Mouse (Mus musculus) erythroblast, embryonic 14.5 days (primary cell): Measurements from ENCODE around the gene S1pr3. TPM values are rescaled to one million over a fixed set of nuclear protein-coding genes. Genes with fewer than 3 reads are reported as not detected.

ENCODE experiments used
- H3K27me3 ChIP-seq: 2 replicates; pipeline ENCODE4 v1.6.1; 2012; ENCODE audit warnings: inconsistent platforms; ENCODE audit not compliant: control insufficient read depth
- H3K36me3 ChIP-seq: 2 replicates; pipeline ENCODE4 v1.6.1; 2012; ENCODE audit warnings: mild to moderate bottlenecking, inconsistent platforms; ENCODE audit not compliant: control insufficient read depth
- H3K4me1 ChIP-seq: 2 replicates; pipeline ENCODE4 v1.6.1; 2012; ENCODE audit warnings: inconsistent platforms; ENCODE audit not compliant: control insufficient read depth
- H3K4me3 ChIP-seq: replicated peaks from 2 replicates; pipeline ENCODE3; 2012; ENCODE audit warnings: moderate library complexity, mild to moderate bottlenecking, inconsistent platforms
- H3K9me3 ChIP-seq: 2 replicates; pipeline ENCODE4 v1.6.1; 2012; ENCODE audit warnings: low read length, inconsistent platforms, mixed read lengths; ENCODE audit not compliant: control insufficient read depth
- GATA1 ChIP-seq: IDR thresholded peaks from 2 replicates; pipeline ENCODE4 v1.6.1; 2012; ENCODE audit warnings: low read length, inconsistent platforms, mixed read lengths
- TAL1 ChIP-seq: IDR thresholded peaks from 3 replicates; pipeline ENCODE4 v1.6.1; 2012; ENCODE audit warnings: low read length, inconsistent platforms, mixed read lengths
- polyA plus RNA-seq: library from polyadenylated mRNA; stranded (reverse); fragments of >175 nt; gene quantifications from 2 replicates; pipeline ENCODE4 v1.2.3, GENCODE M21; 2012

The S1pr3 gene
- polyA plus RNA-seq, 1 experiment, result 0.02 TPM

- no peak for TF ChIP-seq GATA1
- no peak for TF ChIP-seq TAL1
- Histone ChIP-seq H3K36me3 (no peaks in the 10 kb centered on the region), H3K4me3 (no peak overlapping the region), H3K4me1 (no peaks in the 10 kb centered on the region), H3K27me3 (no peaks in the 10 kb centered on the region), H3K9me3 (no peaks in the 10 kb centered on the region)
Measured at GRCm38 (mm10) chr13:51378126-51378525, 30.3 kb upstream of the S1pr3 start.

- TF ChIP-seq TAL1, result no peak
- no peak for TF ChIP-seq GATA1
- Histone ChIP-seq H3K9me3 (no peaks in the 10 kb centered on the region), H3K27me3 (no peaks in the 10 kb centered on the region), H3K36me3 (no peaks in the 10 kb centered on the region), H3K4me3 (no peak overlapping the region), H3K4me1 (no peaks in the 10 kb centered on the region)
Measured at GRCm38 (mm10) chr13:51379596-51379995, 28.8 kb upstream of the S1pr3 start.

- H3K4me3 ChIP-seq, result no peak overlapping the region
- no peaks in the 10 kb centered on the region for H3K36me3 ChIP-seq
- no peak for TF ChIP-seq TAL1
- no peak for TF ChIP-seq GATA1
- H3K4me1 ChIP-seq, result no peaks in the 10 kb centered on the region
- H3K9me3 ChIP-seq, result no peaks in the 10 kb centered on the region
- no peaks in the 10 kb centered on the region for H3K27me3 ChIP-seq
Measured at GRCm38 (mm10) chr13:51381498-51381897, 26.9 kb upstream of the S1pr3 start.

- Histone ChIP-seq H3K27me3 (no peaks in the 10 kb centered on the region), H3K9me3 (no peaks in the 10 kb centered on the region), H3K4me3 (no peak overlapping the region), H3K36me3 (no peaks in the 10 kb centered on the region), H3K4me1 (no peaks in the 10 kb centered on the region)
- no peak for TF ChIP-seq TAL1
- no peak for TF ChIP-seq GATA1
Measured at GRCm38 (mm10) chr13:51384899-51385298, 23.5 kb upstream of the S1pr3 start.

GRCm38 (mm10) chr13:51387908-51388307 is 20.5 kb upstream of the S1pr3 start:
- Histone ChIP-seq H3K4me3 (no peak overlapping the region), H3K4me1 (no peaks in the 10 kb centered on the region), H3K27me3 (no peaks in the 10 kb centered on the region), H3K9me3 (no peaks in the 10 kb centered on the region), H3K36me3 (no peaks in the 10 kb centered on the region)
- TF ChIP-seq TAL1 (no peak), GATA1 (no peak)

DNA sequence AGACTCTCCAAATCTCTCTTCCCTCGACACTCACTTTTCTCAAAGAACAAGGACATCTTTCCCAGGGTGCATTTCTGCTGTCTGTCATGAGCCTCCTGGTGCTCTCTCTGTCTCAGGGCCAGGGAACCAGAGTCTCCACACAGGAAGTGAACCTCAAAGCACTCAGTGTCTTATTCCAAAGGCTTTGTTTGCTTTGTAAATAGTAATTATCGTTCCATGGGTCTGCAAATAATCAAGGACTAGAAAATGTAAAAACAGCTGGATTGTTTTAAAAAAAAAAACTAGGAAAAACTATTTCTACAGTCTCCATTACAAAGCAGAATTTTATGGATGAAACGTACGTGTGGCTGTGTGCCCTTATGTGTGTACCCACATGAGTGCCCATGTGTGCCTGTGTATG is 18.0 kb upstream of the S1pr3 start:
- H3K4me3 ChIP-seq, result no peak overlapping the region
- no peaks in the 10 kb centered on the region; the same call in 1 of the 2 replicates for H3K9me3 ChIP-seq
- H3K27me3 ChIP-seq, result no peaks in the 10 kb centered on the region
- TF ChIP-seq GATA1 (no peak), TAL1 (no peak)
- H3K36me3 ChIP-seq, result no peaks in the 10 kb centered on the region
- H3K4me1 ChIP-seq, result no peaks in the 10 kb centered on the region

GRCm38 (mm10) chr13:51391359-51391916 is 17.0 kb upstream of the S1pr3 start:
- H3K9me3 ChIP-seq, result no peaks in the 10 kb centered on the region; the same call in 1 of the 2 replicates
- no peaks in the 10 kb centered on the region for H3K27me3 ChIP-seq
- H3K4me1 ChIP-seq, result no peaks in the 10 kb centered on the region
- H3K4me3 ChIP-seq, result no peak overlapping the region
- TF ChIP-seq GATA1 (no peak), TAL1 (no peak)
- no peaks in the 10 kb centered on the region for H3K36me3 ChIP-seq

DNA sequence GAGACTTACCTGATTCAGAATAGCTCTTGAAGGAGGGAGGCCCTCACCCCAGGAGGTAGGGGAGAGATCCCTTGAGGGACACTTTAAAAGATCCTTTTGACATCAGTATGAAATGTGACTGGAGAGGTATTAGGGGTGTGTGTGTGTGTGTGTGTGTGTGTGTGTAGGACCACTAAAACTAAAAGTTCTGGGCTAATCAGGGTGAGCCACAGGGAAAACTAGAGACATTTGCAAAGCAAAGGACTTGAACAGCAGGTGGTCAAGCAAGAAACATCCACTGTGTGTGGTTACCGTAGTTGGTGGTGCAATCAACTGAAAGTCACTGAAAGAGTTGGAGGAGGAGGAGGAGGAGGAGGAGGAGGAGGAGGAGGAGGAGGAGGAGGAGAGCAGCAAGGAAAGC is 16.2 kb upstream of the S1pr3 start:
- no peaks in the 10 kb centered on the region for H3K36me3 ChIP-seq
- no peaks in the 10 kb centered on the region; the same call in 1 of the 2 replicates for H3K9me3 ChIP-seq
- no peak for TF ChIP-seq TAL1
- no peak for TF ChIP-seq GATA1
- H3K27me3 ChIP-seq, result no peaks in the 10 kb centered on the region
- no peak overlapping the region for H3K4me3 ChIP-seq
- H3K4me1 ChIP-seq, result no peaks in the 10 kb centered on the region

DNA sequence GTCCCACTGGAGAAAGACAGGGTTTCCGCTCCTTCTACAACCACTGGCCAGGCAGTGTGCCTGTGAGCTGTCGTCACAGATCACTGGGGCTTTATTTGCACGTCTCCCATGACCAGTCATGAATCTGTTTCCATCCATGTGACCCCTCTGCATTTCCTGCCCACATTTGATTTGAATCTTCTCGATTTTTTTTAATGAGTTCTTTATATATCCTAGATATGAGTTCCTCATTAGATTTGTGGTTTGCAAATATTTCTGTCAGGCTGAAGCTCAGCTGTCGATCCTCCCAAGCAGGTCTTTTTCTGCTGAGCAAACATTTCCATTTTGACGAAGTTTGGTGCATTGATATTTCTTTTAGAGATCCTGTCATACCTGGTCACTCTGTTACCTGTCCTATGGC is 10.6 kb upstream of the S1pr3 start:
- TF ChIP-seq TAL1, result no peak
- no peak for TF ChIP-seq GATA1
- no peaks in the 10 kb centered on the region for H3K36me3 ChIP-seq
- no peak overlapping the region for H3K4me3 ChIP-seq
- no peaks in the 10 kb centered on the region for H3K4me1 ChIP-seq
- no peaks in the 10 kb centered on the region for H3K27me3 ChIP-seq
- H3K9me3 ChIP-seq, result no peaks in the 10 kb centered on the region; the same call in 1 of the 2 replicates

DNA sequence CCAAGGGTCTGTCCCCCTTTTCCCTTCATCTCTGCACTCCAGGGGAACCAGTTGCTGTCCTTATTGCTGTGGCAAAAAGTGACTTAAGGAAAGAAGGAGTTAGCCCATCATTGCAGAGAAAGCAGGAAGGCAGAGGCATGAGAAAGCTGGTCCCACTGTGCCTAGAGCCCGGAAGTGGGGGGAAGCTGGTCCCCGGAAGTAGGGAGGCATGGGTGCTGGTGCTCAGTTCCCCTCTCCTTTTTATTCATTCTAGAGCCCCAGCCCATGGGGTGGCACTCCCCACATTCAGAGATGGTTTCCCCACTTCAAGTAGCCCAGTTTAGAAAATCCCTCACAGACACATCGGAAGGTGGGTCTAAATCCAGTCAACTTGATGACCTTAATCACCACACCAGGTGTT is 8.9 kb upstream of the S1pr3 start:
- TF ChIP-seq GATA1 (no peak), TAL1 (no peak)
- no peaks in the 10 kb centered on the region for H3K36me3 ChIP-seq
- no peaks in the 10 kb centered on the region for H3K4me1 ChIP-seq
- no peaks in the 10 kb centered on the region; the same call in 1 of the 2 replicates for H3K9me3 ChIP-seq
- no peaks in the 10 kb centered on the region for H3K27me3 ChIP-seq
- no peak overlapping the region for H3K4me3 ChIP-seq
